Mouse (Mus musculus) embryonic facial prominence, embryonic 12.5 days (tissue): ENCODE data around the gene Exoc3l. TPM values are rescaled to one million over a fixed set of nuclear protein-coding genes. Genes with fewer than 3 reads are reported as not detected.

Experiments
- ATAC-seq: fragments of 200-750 bp; cut with Nextera tagmentation; 2 replicates; pipeline ENCODE4 v1.8.0; 2017; ENCODE audit not compliant: insufficient number of reproducible peaks, insufficient read depth, low FRiP score, low TSS enrichment
- H3K27ac ChIP-seq: fragments of 300-500 bp; sonication (generic); 2 replicates; pipeline ENCODE4 v1.5.1; 2016; ENCODE audit warnings: mild to moderate bottlenecking
- H3K27me3 ChIP-seq: fragments of 300-500 bp; sonication (generic); 2 replicates; pipeline ENCODE4 v1.6.1; 2016; ENCODE audit warnings: mild to moderate bottlenecking, moderate library complexity
- H3K36me3 ChIP-seq: fragments of 300-500 bp; sonication (generic); 2 replicates; pipeline ENCODE4 v1.6.1; 2016; ENCODE audit warnings: mild to moderate bottlenecking
- H3K4me1 ChIP-seq: fragments of 300-500 bp; sonication (generic); 2 replicates; pipeline ENCODE4 v1.6.1; 2016
- H3K4me2 ChIP-seq: fragments of 300-500 bp; sonication (generic); replicated peaks from 2 replicates; pipeline ENCODE4 v1.6.1; 2016; ENCODE audit warnings: mild to moderate bottlenecking, moderate library complexity
- H3K4me3 ChIP-seq: fragments of 300-500 bp; sonication (generic); 2 replicates; pipeline ENCODE4 v1.5.1; 2016; ENCODE audit warnings: mild to moderate bottlenecking
- H3K9ac ChIP-seq: fragments of 300-500 bp; sonication (generic); 2 replicates; pipeline ENCODE4 v1.6.1; 2016; ENCODE audit warnings: mild to moderate bottlenecking, moderate library complexity
- H3K9me3 ChIP-seq: fragments of 300-500 bp; sonication (generic); 2 replicates; pipeline ENCODE4 v1.6.1; 2016; ENCODE audit warnings: mild to moderate bottlenecking, moderate library complexity
- WGBS: fragments of 180-500 bp; shearing (Covaris S2); methylation state at CpG from one replicate; pipeline ENCODE4 v1.1.7; 2016; 5-methylcytosine and 5-hydroxymethylcytosine counted together
- microRNA counts: library from miRNA; unstranded; fragments of <30 nt; microRNA quantifications from one replicate; lab custom pipeline; 2017
- microRNA-seq: library from miRNA; unstranded; fragments of <30 nt; microRNA quantifications from one replicate; pipeline ENCODE4, GENCODE M21; 2017
- polyA plus RNA-seq: library from polyadenylated mRNA; unstranded; fragments of >200 nt; fragmentation: Nextera tagmentation; extraction: Ambion mirVana; gene quantifications from 2 replicates; pipeline ENCODE4 v1.2.1, GENCODE M21; 2016

Exoc3l gene
- polyA plus RNA-seq, 1 experiment from 2014 or later, result 12.8 TPM

- no peak overlapping the region for H3K4me3 ChIP-seq
- peaks cover 14% of the 10 kb centered on the region; the same call in 1 of the 2 replicates for H3K27me3 ChIP-seq
- no peak for ATAC-seq
- H3K9ac ChIP-seq, result no peak overlapping the region
- WGBS, result 89% methylated on average over 6 of the region's 6 CpGs
- no peaks in the 10 kb centered on the region for H3K9me3 ChIP-seq
- peaks cover 46% of the 10 kb centered on the region for H3K36me3 ChIP-seq
- no peak overlapping the region for H3K4me2 ChIP-seq
- peaks cover 14% of the 10 kb centered on the region for H3K4me1 ChIP-seq
- no peak overlapping the region for H3K27ac ChIP-seq
Measured at GRCm38 (mm10) chr8:105251954-105252353, 43.9 kb downstream of the Exoc3l start.

- no peak overlapping the region for H3K27ac ChIP-seq
- H3K27me3 ChIP-seq, result no peaks in the 10 kb centered on the region
- no peaks in the 10 kb centered on the region for H3K4me1 ChIP-seq
- H3K9me3 ChIP-seq, result no peaks in the 10 kb centered on the region
- no peak overlapping the region for H3K4me3 ChIP-seq
- no peak overlapping the region for H3K4me2 ChIP-seq
- ATAC-seq, result no peak
- WGBS, result 94% methylated on average over 7 of the region's 7 CpGs
- H3K9ac ChIP-seq, result no peak overlapping the region
- peaks cover 44% of the 10 kb centered on the region for H3K36me3 ChIP-seq
Measured at GRCm38 (mm10) chr8:105241016-105241415, 54.9 kb downstream of the Exoc3l start.

MicroRNAs within 50 kb of the gene (microRNA counts, 519-probe panel; counts per million panel counts)
- microRNA mmu-miR-328 (lab: Ali Mortazavi, UCI), result 2,275 counts per million, percentile 68 among the panel's probes with 10 or more counts

Small RNA genes within 50 kb of the gene (microRNA-seq; reads per million reads assigned to microRNA genes)
- gene Gm27320, result not detected
- 179 reads per million, percentile 60 among the genes with 10 or more reads in this experiment for gene Mir328

Other genes starting within 250 kb of the Exoc3l start
- gene Ces3a, start 247.5 kb downstream of the Exoc3l start, polyA plus RNA-seq, result not detected in 2 replicates
- not detected in 2 replicates for gene Ces3b, start 212.3 kb downstream of the Exoc3l start, polyA plus RNA-seq
- gene Ces4a, start 164.3 kb downstream of the Exoc3l start, polyA plus RNA-seq, result not detected in 2 replicates
- 120 and 124 TPM in 2 replicates for gene Cbfb, start 125.4 kb downstream of the Exoc3l start, polyA plus RNA-seq
- 26.3 and 26.7 TPM in 2 replicates for gene D230025D16Rik, start 71.0 kb downstream of the Exoc3l start, polyA plus RNA-seq
- 7.1 and 9.1 TPM in 2 replicates for gene B3gnt9, start 40.9 kb downstream of the Exoc3l start, polyA plus RNA-seq
- gene Tradd, start 31.5 kb downstream of the Exoc3l start, polyA plus RNA-seq, result 17.4 and 18.7 TPM in 2 replicates
- 1.2 and 1.4 TPM in 2 replicates for gene Fbxl8, start 31.5 kb downstream of the Exoc3l start, polyA plus RNA-seq
- gene Hsf4, start 26.3 kb downstream of the Exoc3l start, polyA plus RNA-seq, result 0.36 TPM in 1 of 2 replicates, not detected in the other
- 2.1 and 2.4 TPM in 2 replicates for gene Nol3, start 20.0 kb downstream of the Exoc3l start, polyA plus RNA-seq
- 24.2 and 24.5 TPM in 2 replicates for gene 4931428F04Rik, start 6.2 kb downstream of the Exoc3l start, polyA plus RNA-seq
- gene E2f4, start 1.6 kb upstream of the Exoc3l start, polyA plus RNA-seq, result 81.1 and 82.3 TPM in 2 replicates
- 3.4 and 4.2 TPM in 2 replicates for gene Elmo3, start 9.5 kb upstream of the Exoc3l start, polyA plus RNA-seq
- gene Lrrc29, start 30.2 kb upstream of the Exoc3l start, polyA plus RNA-seq, result 1.6 and 1.8 TPM in 2 replicates
- 103 and 106 TPM in 2 replicates for gene Tmem208, start 30.3 kb upstream of the Exoc3l start, polyA plus RNA-seq
- 2.3 TPM in 2 replicates for gene Fhod1, start 51.9 kb upstream of the Exoc3l start, polyA plus RNA-seq
- gene Slc9a5, start 52.7 kb upstream of the Exoc3l start, polyA plus RNA-seq, result 5.9 and 7.4 TPM in 2 replicates
- gene Plekhg4, start 77.2 kb upstream of the Exoc3l start, polyA plus RNA-seq, result 0.69 and 0.74 TPM in 2 replicates
- gene Kctd19, start 117.4 kb upstream of the Exoc3l start, polyA plus RNA-seq, result not detected in 2 replicates
- 0.18 and 0.31 TPM in 2 replicates for gene Lrrc36, start 117.5 kb upstream of the Exoc3l start, polyA plus RNA-seq
- 44.6 and 51.1 TPM in 2 replicates for gene Tppp3, start 175.4 kb upstream of the Exoc3l start, polyA plus RNA-seq
- 38.3 and 41.8 TPM in 2 replicates for gene Zdhhc1, start 200.8 kb upstream of the Exoc3l start, polyA plus RNA-seq
- 6.1 and 6.6 TPM in 2 replicates for gene Hsd11b2, start 222.7 kb upstream of the Exoc3l start, polyA plus RNA-seq